Mouse (Mus musculus) left cerebral cortex, adult 11 months (tissue): ENCODE measurements at regions not wholly inside any gene's neighbourhood (a gene's known extent, or its start where the extent isn't known, plus 50 kb on each side); places are given as distances from the start of the nearest gene placed in this dataset.

ENCODE experiments used
- DNase-seq: peaks from one replicate; pipeline ENCODE4 v3.0.0; 2022; ENCODE audit warnings: low spot score

DNA sequence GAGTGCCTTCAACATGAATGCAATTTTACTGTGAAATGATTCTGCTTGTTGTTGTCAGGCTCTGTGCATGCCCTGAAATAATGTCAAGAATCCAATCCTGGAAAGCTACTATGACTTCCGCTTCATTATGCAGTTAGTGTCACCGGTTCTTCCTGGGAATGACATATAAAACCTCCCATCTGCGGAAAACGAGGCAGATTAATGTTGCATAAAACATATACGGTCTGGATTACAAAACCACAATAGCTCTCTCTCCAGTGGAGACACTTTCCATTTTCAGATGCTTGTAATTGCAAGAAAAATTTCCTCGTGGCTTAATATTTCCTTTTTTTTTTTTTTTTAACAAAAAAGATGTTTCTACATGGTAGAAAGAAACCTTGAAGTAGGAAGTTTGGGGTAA lies 198.2 kb upstream of the Chl1 start:
- DNase-seq = no peak

DNA sequence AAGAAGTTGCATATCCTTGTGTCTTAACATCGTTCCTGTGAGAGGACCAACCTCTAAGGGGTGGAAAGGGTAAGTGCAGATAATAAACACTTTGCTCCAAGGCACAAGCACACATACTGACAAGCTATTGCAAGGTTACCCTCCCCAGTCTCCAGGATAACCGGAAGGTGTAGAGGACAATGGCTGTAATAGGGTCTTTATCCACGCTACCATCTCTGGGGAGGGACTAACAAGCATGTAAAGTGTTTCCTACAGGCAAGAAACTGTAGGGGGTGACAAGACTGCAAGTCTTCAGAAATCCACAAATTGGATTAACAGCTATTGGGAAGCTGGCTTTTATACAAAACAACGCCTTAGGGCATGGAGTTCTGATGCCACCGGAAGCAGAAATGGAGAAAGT lies 197.5 kb upstream of the Chl1 start:
- DNase-seq = no peak

DNA sequence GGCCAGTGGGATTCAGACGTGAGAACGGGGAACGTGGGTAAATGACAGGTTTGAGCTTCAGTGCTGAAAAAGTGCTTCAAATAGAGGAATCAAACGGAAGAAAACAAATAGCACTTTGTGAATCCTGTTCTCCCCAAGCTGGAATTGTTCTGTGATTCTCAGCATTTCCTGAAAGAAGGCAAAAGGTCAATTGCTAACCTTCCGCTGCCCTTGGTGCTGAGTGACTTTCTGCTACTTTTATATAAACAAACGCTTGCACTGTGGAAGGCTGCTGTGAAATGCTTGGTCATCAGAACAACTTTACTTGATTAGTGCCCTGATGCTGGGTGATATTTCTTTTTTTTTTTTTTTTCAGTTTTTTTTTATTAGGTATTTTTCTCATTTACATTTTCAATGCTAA lies 192.3 kb upstream of the Chl1 start:
- DNase-seq = no peak

DNA sequence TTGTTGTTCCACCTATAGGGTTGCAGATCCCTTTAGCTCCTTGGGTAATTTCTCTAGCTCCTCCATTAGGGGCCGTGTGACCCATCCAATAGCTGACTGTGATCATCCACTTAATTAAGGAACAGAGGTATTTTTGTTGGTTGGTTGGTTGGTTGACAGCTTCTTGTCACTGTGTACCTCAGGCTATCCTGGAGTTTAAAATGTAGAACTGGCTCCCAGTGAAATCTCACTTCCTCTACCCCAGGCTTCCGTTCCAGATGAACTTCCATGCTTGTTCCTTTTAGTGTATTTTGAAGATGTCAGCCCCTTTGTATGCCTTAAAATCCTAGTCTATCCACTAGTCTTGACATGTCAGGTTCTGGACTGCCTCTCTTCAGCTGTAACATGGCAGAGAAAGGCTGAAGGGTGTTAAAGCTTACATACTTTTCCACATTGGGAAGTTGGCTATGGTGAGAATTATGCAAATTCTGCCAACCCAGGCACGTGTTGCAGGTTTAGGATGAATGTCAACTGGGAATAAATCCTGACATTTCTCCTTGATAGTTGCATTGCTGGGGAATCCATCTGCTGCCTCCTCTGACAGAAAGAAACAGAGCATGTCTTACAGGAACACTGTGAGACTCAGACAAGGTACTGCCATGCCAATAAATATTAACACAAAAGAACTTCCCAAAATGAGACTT lies 191.6 kb upstream of the Chl1 start:
- no peak for DNase-seq

DNA sequence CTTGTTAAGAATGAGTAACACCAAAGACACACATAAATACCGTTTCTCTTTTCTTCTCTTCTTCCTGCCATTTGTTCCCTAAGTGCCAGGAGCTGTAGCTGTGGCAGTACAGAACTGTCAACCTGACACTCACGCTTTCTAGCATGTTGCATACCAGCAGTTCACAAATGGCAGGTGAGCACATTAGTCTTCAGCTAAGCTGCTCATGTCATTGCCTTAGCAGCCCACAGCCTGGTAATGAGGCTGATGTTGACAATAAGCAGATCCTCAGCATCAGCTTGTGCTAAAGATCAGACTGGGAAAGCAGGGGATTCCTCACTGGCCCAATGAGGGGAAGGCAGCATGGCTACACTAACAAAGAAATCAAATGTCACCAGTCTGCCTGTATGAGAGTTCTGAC lies 190.4 kb upstream of the Chl1 start:
- no peak for DNase-seq

DNA sequence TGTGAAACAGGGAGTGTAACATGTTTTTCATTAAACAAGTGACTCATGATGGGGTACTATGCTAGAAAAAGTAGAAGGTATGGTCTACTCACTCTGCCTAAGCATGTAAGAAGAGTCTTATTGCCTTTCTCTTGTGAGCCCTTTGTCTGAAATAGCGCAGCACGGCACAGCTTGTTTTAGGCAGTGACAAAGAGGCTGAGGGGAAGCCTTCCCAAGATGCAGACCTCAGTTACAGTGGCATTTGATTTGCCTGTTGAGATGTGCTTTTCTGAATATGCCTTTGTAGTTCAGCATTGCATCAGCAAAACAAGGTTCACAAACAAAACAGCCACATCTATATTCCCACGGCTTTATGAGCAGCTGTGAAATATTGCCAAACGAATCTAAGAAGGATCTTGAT lies 189.8 kb upstream of the Chl1 start:
- no peak for DNase-seq

DNA sequence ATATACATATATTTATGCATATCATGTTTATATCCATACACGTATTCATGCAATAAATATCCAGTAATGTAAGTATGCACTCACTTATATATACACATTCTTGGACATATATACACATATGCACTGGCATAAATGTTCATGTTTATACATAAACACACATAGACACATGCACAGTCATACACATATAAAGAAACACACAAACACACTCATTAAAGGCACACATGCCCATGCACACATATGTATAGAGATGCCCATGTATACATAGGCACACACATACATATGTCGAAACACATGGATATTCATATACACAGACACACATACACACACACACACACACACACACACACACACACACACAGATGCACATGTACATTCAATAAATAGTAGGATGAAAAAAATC lies 189.3 kb upstream of the Chl1 start:
- DNase-seq = no peak

DNA sequence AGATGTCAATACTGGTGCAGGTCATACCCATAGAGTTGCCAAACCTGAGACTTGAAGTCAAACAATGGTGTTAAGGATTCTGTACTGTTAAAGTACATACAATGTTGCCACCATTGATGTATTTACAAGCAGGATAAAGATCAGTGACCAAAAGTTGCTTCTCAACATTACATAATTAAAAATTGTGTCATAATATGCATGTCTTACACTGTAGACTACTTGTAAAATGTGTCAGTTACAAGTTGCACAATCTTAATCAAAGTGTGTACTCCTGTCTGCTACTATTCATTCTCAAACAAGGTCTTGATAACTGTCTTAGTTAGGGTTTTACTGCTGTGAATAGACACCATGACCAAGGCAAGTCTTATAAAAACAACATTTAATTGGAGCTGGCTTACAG lies 187.9 kb upstream of the Chl1 start:
- DNase-seq = no peak

DNA sequence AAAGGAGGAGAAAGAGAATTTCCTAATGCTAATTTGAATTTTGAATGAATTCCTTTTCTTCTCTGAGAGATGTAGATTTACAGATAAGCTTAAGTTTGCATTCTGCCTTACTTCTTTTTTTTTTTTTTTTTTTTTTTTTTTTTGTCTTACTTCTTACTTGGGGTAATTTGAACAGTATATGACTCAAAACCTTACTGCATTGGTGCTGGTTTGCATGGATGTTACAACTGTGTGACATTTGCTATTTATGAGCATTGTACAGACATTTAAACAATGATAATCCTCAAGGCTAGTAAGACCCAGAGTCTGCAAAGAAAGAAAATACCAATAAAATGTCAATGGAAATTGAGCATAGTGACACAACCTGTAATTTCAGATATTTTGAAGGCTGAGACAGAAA lies 174.7 kb upstream of the Chl1 start:
- DNase-seq = no peak

DNA sequence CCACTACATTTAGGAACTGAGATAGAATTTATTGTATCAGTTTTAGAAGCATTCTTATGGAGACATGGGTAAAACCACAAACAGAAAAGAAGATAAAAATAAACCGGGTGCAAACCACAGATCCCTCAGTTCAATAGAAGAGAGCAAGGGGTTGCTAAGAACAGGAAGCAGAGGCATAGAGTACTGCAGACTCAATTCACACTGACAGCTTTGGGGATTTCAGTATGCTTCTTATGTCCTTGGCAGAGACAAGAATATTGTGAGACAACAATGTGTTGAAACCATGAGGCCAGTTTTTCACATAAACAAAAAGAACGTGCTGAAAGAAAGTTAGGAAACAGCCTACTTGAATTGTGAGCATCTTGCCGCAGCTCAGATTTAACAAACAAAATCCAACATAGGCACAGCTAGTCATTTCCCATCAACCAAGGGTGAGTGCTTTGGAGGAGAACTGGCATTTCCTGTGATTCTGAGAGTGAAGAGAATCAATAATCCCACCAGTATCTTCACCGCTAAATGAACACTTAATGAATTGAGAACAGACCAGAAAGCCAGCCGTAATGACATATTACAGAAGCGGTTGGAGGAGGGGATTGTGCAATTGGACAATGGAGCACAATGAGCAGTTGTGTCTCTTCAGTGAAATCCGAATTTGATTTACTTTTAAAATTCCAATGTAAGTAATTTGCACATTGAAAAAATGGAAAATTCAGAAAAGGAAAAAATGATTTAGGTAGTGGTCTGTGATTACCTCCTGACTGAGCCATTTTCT lies 170.2 kb upstream of the Chl1 start:
- no peak for DNase-seq

DNA sequence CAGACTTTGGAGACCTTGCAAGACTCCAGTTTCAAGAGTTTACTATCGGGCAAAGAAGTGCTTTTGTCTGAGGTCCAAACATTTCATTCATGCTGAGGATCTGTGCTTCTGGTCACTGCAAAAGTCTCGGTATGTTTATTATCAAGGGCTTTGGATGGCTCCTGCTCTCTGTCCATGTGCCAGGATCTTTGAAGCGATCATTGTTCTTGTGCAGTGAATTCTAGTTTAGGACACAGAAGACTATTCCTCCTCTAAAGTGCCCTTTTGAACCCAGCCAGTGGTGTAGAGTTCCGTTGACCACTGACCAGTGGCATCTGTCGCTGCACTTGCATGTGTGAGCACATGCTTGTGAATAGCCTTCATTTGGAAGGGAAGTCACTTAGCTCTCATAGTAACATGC lies 166.9 kb upstream of the Chl1 start:
- no peak for DNase-seq

DNA sequence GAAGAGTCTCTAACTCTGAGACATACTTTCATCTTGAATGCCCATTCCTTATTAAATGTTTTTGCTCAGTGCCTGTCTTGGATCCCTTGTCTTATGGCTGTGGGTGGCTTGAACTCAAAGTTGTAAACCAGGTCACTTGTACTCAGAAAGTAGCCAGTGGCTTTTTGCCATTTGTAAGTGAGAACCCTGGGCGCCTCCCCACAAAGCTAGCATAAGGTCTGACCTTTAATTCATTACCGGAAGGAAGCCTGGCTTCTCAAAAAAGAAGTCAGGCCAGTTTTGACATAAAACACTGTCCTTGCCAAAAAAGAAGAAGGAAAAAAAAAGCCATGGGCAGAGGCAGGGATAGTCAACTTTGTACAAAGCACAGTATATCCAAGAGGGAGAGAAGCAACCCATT lies 166.0 kb upstream of the Chl1 start:
- no peak for DNase-seq

DNA sequence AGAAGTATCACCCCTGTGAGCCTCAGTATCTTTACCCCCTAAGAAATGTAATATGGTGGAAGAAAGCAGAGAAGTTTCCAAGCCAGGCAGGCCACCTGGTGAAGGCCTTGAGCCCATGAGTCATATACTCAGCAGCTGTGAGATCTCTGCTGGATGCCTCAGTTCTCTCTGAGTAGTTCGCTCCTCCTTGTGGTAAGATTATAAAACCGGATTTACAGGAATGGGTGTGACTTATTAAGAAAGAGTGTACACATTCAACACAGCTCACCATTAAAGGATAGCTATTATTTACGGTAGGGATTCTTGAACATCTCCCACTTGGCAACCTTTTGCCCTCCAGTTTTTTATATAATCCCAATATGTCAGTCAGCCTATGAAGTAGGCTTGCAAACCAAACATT lies 165.2 kb upstream of the Chl1 start:
- DNase-seq = no peak

DNA sequence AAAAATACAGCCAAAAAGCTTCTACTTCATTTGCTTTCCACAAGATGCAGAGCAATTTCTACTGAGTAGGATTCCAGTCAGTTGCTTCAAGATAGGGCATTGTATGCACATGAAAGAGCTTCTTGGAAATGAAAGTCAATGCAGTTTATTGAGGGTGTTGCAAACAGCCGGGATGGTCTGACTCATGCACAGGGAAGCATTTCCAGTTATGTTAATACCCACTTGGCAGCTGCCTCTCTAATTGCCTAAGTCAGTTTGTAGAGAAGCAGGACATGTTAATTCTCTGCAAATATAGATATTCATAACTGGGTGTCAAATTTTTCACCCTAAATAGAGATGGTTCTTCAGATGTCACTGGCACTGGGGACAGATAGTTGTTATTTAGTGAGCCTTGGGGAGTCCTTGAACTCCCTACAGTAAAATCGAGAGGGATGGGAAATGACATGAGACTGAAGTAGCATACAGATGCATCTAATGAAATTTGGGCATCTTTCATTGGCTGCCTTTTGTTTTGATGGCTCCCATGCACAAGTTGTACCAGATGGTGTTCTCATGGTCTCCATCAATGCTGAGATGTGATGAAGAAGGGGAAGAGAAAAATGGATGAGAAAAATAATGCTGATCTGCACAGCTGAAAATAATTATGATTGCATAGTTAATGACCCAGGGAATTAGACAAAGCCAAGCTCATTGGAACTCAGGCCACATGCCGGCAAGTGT lies 157.8 kb upstream of the Chl1 start:
- peak; percentile 19 for DNase-seq

DNA sequence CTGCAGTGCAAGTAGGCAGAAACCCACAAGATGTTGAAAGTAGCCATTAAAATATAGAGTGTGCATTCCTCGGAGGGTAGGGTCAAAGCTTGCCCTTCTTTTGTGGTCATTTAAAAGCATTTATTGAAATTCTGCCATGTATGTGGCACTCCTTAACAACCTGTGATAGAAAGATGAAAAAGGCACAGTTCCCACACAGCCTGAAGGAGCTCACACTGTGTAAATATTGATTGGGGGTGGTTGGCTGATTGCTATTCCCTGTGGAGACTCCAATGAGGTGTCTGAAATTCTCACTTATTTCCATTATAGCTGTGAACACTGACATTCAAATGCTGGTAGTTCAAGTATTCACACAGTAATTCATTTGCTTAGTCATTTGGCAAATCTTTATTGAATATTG lies 157.0 kb upstream of the Chl1 start:
- DNase-seq = no peak

DNA sequence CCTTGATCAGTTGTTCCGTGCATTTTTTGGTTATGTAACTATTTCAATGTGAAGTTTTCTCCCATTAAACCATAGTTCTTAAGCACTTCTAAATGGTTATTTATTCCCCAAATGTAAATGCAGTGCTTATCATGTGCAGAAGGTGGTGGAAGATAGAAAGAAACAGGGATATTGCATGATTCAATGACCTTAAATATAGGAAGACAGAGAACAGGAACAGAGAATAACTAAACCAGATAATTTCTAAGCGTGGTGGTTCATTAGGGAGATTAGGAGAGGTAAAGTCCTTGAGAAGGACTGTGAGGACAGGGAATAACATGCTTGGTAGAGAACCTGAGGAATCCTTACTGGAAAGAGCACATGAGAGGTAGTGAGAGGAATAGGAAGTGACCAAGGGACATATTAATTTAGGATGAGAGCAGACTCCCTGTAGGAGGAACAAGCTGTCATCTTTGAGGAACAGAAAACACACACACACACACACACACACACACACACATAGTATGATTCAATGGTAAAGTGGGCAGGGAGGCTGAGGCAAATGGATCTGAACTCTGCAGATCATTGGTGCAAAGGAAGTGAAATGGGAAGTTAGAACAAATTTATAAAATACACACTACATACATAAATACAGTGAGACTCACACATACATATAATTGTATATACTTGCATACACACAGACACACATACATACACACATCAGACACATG lies 143.4 kb upstream of the Chl1 start:
- no peak for DNase-seq

DNA sequence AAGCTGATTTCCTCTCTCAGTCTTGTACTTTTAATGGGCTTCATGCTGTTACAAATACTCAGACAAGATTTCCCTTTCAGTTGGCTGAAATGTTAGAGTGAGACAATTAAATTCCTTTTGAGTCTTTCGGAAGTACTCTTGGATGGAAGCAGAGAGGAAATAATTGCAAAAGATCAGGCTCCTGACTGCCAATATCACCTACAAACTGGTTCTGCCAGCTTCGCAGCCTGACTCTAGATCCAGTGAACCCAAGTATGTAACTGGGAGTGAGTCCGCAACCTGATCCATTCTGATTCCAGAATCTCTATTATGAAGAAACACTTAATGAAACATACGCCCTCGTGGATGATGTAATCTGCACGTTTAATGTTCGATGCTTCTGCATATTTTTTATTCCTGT lies 135.4 kb upstream of the Chl1 start:
- DNase-seq = no peak

DNA sequence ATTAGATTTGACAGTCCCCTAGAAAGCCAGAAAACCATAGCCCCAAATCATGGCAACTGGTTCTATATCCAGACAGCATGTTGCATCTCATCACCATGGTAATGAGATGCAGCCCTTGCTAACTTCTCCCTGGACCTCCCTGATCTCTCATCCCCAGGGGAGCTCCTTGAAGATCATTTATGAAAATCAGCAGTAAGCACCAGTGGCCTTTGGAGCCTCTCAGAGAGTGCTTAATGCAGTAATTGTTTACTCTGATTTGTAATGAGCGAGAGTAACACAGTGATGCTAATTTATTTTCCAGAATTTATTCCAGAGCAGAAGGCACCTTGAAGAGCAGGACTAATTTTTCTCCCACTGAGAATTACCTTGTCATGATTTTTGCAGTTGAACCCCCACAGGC lies 133.1 kb upstream of the Chl1 start:
- DNase-seq = no peak

DNA sequence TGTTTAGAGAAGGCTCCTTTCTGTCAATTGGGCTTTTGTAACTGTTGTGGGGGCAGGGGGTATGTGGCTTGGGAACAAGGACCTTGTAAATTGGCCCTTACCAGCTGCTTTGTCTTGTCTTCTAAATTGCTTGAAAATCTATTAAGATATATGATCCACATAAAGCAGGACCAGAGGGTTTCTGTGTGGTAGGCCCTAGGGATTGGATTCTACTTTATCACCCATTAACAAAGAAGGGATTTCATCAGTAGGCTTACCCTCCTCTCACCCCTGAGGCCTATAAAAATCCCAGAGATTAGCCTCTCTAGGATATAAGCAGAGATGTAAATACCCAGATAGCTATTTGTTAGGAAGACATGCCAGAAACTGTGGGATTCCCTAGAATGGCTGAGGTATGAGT lies 132.3 kb upstream of the Chl1 start:
- DNase-seq = no peak

DNA sequence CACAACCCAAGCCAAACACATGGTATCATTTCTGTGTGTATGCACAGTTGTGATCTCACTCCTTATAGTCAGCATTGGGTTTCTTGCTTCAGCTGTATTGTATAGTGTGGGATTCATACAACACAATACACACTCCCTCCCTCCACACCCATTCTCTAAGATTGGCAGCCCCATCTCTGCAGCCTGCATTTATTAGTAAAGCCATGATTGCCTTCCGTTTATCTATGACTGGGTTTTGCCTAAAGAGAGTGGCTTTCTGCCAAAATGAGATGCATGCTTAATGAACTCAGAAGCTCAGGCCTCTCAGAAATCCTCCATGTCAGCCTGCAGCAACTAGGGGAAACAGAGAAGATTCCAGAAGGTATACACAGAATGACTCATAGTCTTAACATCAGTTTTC lies 129.4 kb upstream of the Chl1 start:
- DNase-seq = no peak

DNA sequence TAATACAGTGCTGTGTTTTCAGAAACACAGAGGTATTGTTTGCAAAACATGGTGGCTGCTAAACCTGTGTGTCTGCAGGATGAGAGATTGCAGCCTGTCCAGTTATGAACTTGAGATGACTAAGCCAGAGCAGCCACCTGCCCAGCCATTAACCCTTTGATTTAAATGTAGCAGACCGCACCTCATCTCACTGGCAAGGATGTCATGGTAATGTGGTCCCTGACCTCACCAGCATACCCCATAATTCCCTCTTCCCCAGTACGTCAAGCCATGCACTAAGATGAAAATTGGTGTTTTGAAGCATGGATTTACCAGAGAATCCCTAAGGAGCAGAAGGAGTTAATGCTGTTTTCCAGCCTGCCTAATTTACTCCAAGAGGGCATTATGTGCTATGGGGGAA lies 128.5 kb upstream of the Chl1 start:
- DNase-seq = no peak

DNA sequence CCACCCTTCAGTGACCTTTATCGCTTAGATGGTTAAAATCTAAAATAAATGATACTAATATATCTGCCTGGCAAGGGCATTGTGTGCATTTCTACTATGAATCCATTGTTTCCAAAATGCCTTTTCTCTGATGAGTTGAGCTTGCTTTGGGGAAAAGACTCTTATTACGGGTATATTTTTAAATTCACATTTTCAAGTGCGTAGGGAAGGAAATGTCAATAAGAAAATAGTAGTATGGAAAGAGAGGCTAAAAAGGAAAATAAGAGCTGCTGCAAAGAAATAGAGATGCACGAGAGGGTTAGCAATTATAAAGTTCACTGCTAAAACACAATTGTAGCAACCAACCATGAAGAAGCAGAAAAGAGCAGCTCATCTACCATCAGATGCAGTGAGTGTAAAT lies 123.8 kb upstream of the Chl1 start:
- no peak for DNase-seq

DNA sequence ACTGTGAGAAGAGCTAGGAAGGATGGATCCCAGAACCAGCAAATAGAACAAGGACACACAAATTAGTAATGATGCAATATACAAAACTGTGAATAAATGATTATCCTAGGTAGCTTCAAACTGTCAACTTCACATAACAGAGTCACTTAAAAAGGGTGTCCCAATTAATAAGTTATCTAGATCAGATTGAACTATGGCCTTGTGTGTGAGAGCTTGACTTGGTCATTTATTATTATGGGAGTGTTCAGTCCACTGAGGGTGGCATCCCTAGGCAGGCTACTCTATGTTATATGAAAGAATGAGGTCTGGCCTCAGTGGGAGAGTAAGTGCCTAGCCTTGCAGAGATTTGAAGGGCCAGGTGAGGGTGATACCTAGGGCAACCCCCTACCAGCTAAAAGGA lies 104.4 kb upstream of the Chl1 start:
- DNase-seq = no peak
